Mouse (Mus musculus) cerebellum, adult (tissue): ENCODE data around the gene Efna2.
"Not testable (repeated sequence)": the region's sequence is repeated elsewhere in the genome, so short reads cannot be mapped to it uniquely, and the experiment has no call there.

Source experiments
- ATAC-seq: cut with Nextera tagmentation; 2 replicates; pipeline ENCODE4 v1.9.2; 2017; ENCODE audit warnings: mild to moderate bottlenecking, moderate library complexity, mixed read lengths; ENCODE audit not compliant: insufficient number of reproducible peaks, low FRiP score, low TSS enrichment

The Efna2 gene

GRCm38 (mm10) chr10:80182547-80182946 is 3.3 kb downstream of the Efna2 start:
- ATAC-seq = no peak

- no peak for ATAC-seq
Observed at GRCm38 (mm10) chr10:80186649-80187048, 7.4 kb downstream of the Efna2 start.

- no peak for ATAC-seq
Observed at GRCm38 (mm10) chr10:80187739-80188138, 8.5 kb downstream of the Efna2 start.

- ATAC-seq = no peak
Observed at GRCm38 (mm10) chr10:80188453-80189024, 9.3 kb downstream of the Efna2 start.

GRCm38 (mm10) chr10:80189999-80190398 is 10.7 kb downstream of the Efna2 start:
- ATAC-seq = no peak

- ATAC-seq = no peak
Observed at GRCm38 (mm10) chr10:80190491-80191051, 11.3 kb downstream of the Efna2 start.

- ATAC-seq = no peak
Observed at GRCm38 (mm10) chr10:80193976-80194375, 14.7 kb downstream of the Efna2 start.

- no peak for ATAC-seq
Observed at GRCm38 (mm10) chr10:80194441-80194840, 15.2 kb downstream of the Efna2 start.

- no peak for ATAC-seq
Observed at GRCm38 (mm10) chr10:80196167-80196566, 16.9 kb downstream of the Efna2 start.

GRCm38 (mm10) chr10:80196778-80197581 is 17.7 kb downstream of the Efna2 start:
- no peak for ATAC-seq

GRCm38 (mm10) chr10:80199440-80200008 is 20.2 kb downstream of the Efna2 start:
- peak; percentile 84; the same call in 1 of the 2 replicates for ATAC-seq

GRCm38 (mm10) chr10:80200485-80200884 is 21.2 kb downstream of the Efna2 start:
- ATAC-seq = no peak

GRCm38 (mm10) chr10:80204055-80204454 is 24.8 kb downstream of the Efna2 start:
- ATAC-seq = no peak

- no peak for ATAC-seq
Observed at GRCm38 (mm10) chr10:80207201-80207600, 27.9 kb downstream of the Efna2 start.

GRCm38 (mm10) chr10:80207676-80208075 is 28.4 kb downstream of the Efna2 start:
- no peak for ATAC-seq

- ATAC-seq = no peak
Observed at GRCm38 (mm10) chr10:80208248-80208647, 29.0 kb downstream of the Efna2 start.

- ATAC-seq = no peak; the same call in 1 of the 2 replicates
Observed at GRCm38 (mm10) chr10:80208841-80209371, 29.6 kb downstream of the Efna2 start.

- not testable (repeated sequence) for ATAC-seq
Observed at GRCm38 (mm10) chr10:80211547-80212103, 32.3 kb downstream of the Efna2 start.

GRCm38 (mm10) chr10:80215048-80215772 is 35.9 kb downstream of the Efna2 start:
- no peak for ATAC-seq

- ATAC-seq = no peak
Observed at GRCm38 (mm10) chr10:80220676-80221075, 41.4 kb downstream of the Efna2 start.
